ENCODE assay signal across 31 mouse cellular contexts in genomic region chr16:17029971-17030695, GRCm38 (mm10). TPM values are rescaled to one million over a fixed set of nuclear protein-coding genes. Genes with fewer than 3 reads are reported as not detected.
A peak's percentile ranks its signal among the peaks of the same experiment; 100 is the strongest.
DNase-seq lines count a peak whose midpoint lies in the region; ATAC-seq and TF ChIP-seq lines count a peak whose summit lies in the region.
"Had no signal": no experiment of that assay in that cellular context is flagged by ENCODE, and none has a peak within 500 bp of the region (broad histone marks: within the 10 kb centered on the region; RNA-seq: fewer than 3 reads in every experiment).

No protein-coding gene starts in this region.

- TF ChIP-seq CTCF in brain, embryonic 14.5 days (IDR thresholded peaks at IDR 0.05; ENCODE audit: borderline replicate concordance, extremely low read depth, insufficient read depth, insufficient read length), result no peak

- WGBS in forebrain, embryonic 16.5 days, result 53% methylated on average over 4 of the region's 4 CpGs
- 92% methylated on average over 4 of the region's 4 CpGs for WGBS in kidney, embryonic 15.5 days

- H3K4me2 ChIP-seq in forebrain, embryonic 16.5 days (ENCODE audit: low read length), result no peak overlapping the region
- H3K4me2 ChIP-seq in kidney, embryonic 15.5 days, result no peak overlapping the region
- H3K4me2 ChIP-seq: heart, embryonic 15.5 days; hindbrain, embryonic 12.5 days; intestine, embryonic 15.5 days; midbrain, embryonic 13.5 days; neural tube, embryonic 13.5 days; stomach, embryonic 15.5 days had no signal

- no peak overlapping the region for H3K9ac ChIP-seq in forebrain, embryonic 16.5 days (replicated peaks; ENCODE audit: low read depth, low read length)
- H3K9ac ChIP-seq in kidney, embryonic 15.5 days, result no peak overlapping the region
- H3K9ac ChIP-seq: heart, embryonic 15.5 days; hindbrain, embryonic 12.5 days; intestine, embryonic 15.5 days; liver, embryonic 14.5 days; midbrain, embryonic 13.5 days; neural tube, embryonic 13.5 days; stomach, embryonic 15.5 days had no signal

- peaks cover 12% of the 10 kb centered on the region; the same call in 1 of the 2 replicates for H3K36me3 ChIP-seq in forebrain, embryonic 16.5 days (ENCODE audit: control insufficient read depth, insufficient read depth)
- H3K36me3 ChIP-seq in kidney, embryonic 15.5 days, result peaks cover 77% of the 10 kb centered on the region
- H3K36me3 ChIP-seq: intestine, embryonic 15.5 days had no signal

- no peak for DNase-seq in frontal cortex, postnatal 25 days (ENCODE audit: low spot score in 2 of 2)
- DNase-seq in left cerebral cortex, adult 11 months (ENCODE audit: low spot score), result peak; percentile 18
- DNase-seq in left cerebral cortex, postnatal 4 days, result no peak
- DNase-seq in brain, embryonic 14.5 days (ENCODE audit: low read depth), result peak; percentile 59
- DNase-seq in B cell, adult 2 months, result no peak
- DNase-seq: adrenal gland, adult 8-10 months; cerebellum, adult 11-12 months; cerebellum, adult 9-11 months; gastrocnemius, postnatal 14 days; heart, postnatal 36 days; kidney, adult 2 months; liver; lung, adult 2 months; lung, postnatal 10 days; right cerebral cortex, postnatal 14 days; thymus, postnatal 14 days had no signal

- peak; percentile 90 for ATAC-seq in frontal cortex, adult (ENCODE audit: low TSS enrichment)
- peak; percentile 81 for ATAC-seq in forebrain, embryonic 16.5 days
- ATAC-seq in kidney, embryonic 15.5 days (replicated peaks; ENCODE audit: low FRiP score), result no peak
- ATAC-seq: hindbrain, postnatal 0 days; intestine, embryonic 15.5 days; midbrain, embryonic 13.5 days had no signal

- no peaks in the 10 kb centered on the region for H3K9me3 ChIP-seq in forebrain, embryonic 16.5 days (ENCODE audit: control insufficient read depth, low read length)
- no peaks in the 10 kb centered on the region for H3K9me3 ChIP-seq in kidney, embryonic 15.5 days (replicated peaks)
- H3K9me3 ChIP-seq: heart, embryonic 10.5 days; heart, embryonic 15.5 days; hindbrain, embryonic 12.5 days; intestine, embryonic 15.5 days; midbrain, embryonic 13.5 days; neural tube, embryonic 13.5 days; stomach, embryonic 15.5 days had no signal

- no peak for TF ChIP-seq POLR2A in brain, embryonic 14.5 days (IDR thresholded peaks at IDR 0.05; ENCODE audit: borderline replicate concordance, extremely low read depth, insufficient read depth, insufficient read length, poor library complexity, severe bottlenecking)

- no peaks in the 10 kb centered on the region for H3K27me3 ChIP-seq in forebrain, embryonic 16.5 days (replicated peaks; ENCODE audit: control insufficient read depth, insufficient read depth, low read length)
- no peaks in the 10 kb centered on the region for H3K27me3 ChIP-seq in kidney, embryonic 15.5 days
- H3K27me3 ChIP-seq: CH12.LX; heart, embryonic 15.5 days; hindbrain, embryonic 12.5 days; intestine, embryonic 15.5 days; midbrain, embryonic 13.5 days; neural tube, embryonic 13.5 days; stomach, embryonic 15.5 days had no signal

- intact Hi-C loops in left cerebral cortex, postnatal 4 days (cut with DNase I), result no loop called here

- peak overlapping the region; percentile 44; the same call in 1 of the 2 replicates for H3K27ac ChIP-seq in forebrain, embryonic 16.5 days (ENCODE audit: low read length)
- no peak overlapping the region for H3K27ac ChIP-seq in kidney, embryonic 15.5 days
- H3K27ac ChIP-seq: heart, embryonic 10.5 days; heart, embryonic 15.5 days; hindbrain, embryonic 12.5 days; hindbrain, postnatal 0 days; intestine, embryonic 15.5 days; kidney, postnatal 0 days; liver, embryonic 14.5 days; macrophage; midbrain, embryonic 13.5 days; neural tube, embryonic 13.5 days; stomach, embryonic 15.5 days had no signal

- peaks cover 5% of the 10 kb centered on the region; the same call in 1 of the 2 replicates for H3K4me1 ChIP-seq in forebrain, embryonic 16.5 days (replicated peaks; ENCODE audit: control insufficient read depth, insufficient read depth, low read length)
- H3K4me1 ChIP-seq in kidney, embryonic 15.5 days, result no peaks in the 10 kb centered on the region
- H3K4me1 ChIP-seq: heart, embryonic 10.5 days; heart, embryonic 15.5 days; hindbrain, embryonic 12.5 days; intestine, embryonic 15.5 days; neural tube, embryonic 13.5 days; stomach, embryonic 15.5 days had no signal

- H3K4me3 ChIP-seq in forebrain, embryonic 16.5 days (replicated peaks; ENCODE audit: low read length), result no peak overlapping the region
- H3K4me3 ChIP-seq in kidney, embryonic 15.5 days (replicated peaks), result no peak overlapping the region
- H3K4me3 ChIP-seq: heart, embryonic 10.5 days; heart, embryonic 15.5 days; hindbrain, embryonic 12.5 days; intestine, embryonic 15.5 days; midbrain, embryonic 13.5 days; neural tube, embryonic 13.5 days; stomach, embryonic 15.5 days had no signal

RNA-seq across cellular contexts. Expression of gene Ypel1, which starts 39.4 kb away (rescaled TPM):
- total RNA-seq in left cerebral cortex, postnatal 4 days (2021), result 100 to 1,000 TPM; 102 to 114 TPM
- 74.8 and 97.9 TPM in 2 replicates for polyA plus RNA-seq in brain, embryonic 14.5 days (2012; rRNA removed)
- polyA plus RNA-seq in forebrain, embryonic 16.5 days (2015; fragmentation: Nextera tagmentation; extraction: Ambion mirVana), result 171 and 173 TPM in 2 replicates
- polyA plus RNA-seq in kidney, embryonic 15.5 days (2015; fragmentation: Nextera tagmentation; extraction: Ambion mirVana), result 37.8 and 43.5 TPM in 2 replicates

RNA-seq across cellular contexts. Expression of gene Mapk1, which starts 47.0 kb away (rescaled TPM):
- total RNA-seq in left cerebral cortex, postnatal 4 days (2021), result 100 to 1,000 TPM; 284 to 293 TPM
- polyA plus RNA-seq in brain, embryonic 14.5 days (2012; rRNA removed), result 160 and 166 TPM in 2 replicates
- 196 and 210 TPM in 2 replicates for polyA plus RNA-seq in forebrain, embryonic 16.5 days (2015; fragmentation: Nextera tagmentation; extraction: Ambion mirVana)
- 164 and 172 TPM in 2 replicates for polyA plus RNA-seq in kidney, embryonic 15.5 days (2015; fragmentation: Nextera tagmentation; extraction: Ambion mirVana)

Comparison
In these comparisons a context has a peak if more than half of its experiments do, and no peak if none do; other contexts are left out.
1. DNase-seq: peak in left cerebral cortex, adult 11 months (single experiment) and brain, embryonic 14.5 days (single experiment); none in frontal cortex, postnatal 25 days (0 of 2), left cerebral cortex, postnatal 4 days (single experiment) and B cell, adult 2 months (0 of 2).